Mouse (Mus musculus): ENCODE data around the gene Tmem82. TPM values are rescaled to one million over a fixed set of nuclear protein-coding genes. Genes with fewer than 3 reads are reported as not detected.
"Not testable (repeated sequence)": the region's sequence is repeated elsewhere in the genome, so short reads cannot be mapped to it uniquely, and the experiment has no call there.

Tmem82 gene
- polyA plus RNA-seq, 1 experiment from 2014 or later, result 0.12 TPM

- no peak overlapping the region for H3K27ac ChIP-seq (ENCODE audit: low read depth, low read length)
These were observed 47.6 kb downstream of the Tmem82 start for GRCm38 (mm10) chr4:141570821-141571220.

GRCm38 (mm10) chr4:141570004-141570403, 48.4 kb downstream of the Tmem82 start:
- Histone ChIP-seq H3K4me3 (ENCODE audit: low read depth, low read length) (no peak overlapping the region), H3K4me1 (ENCODE audit: control insufficient read depth, insufficient read depth, low read length) (no peaks in the 10 kb centered on the region), H3K9ac (replicated peaks; ENCODE audit: low read depth, low read length) (no peak overlapping the region), H3K4me2 (ENCODE audit: low read depth, low read length) (no peak overlapping the region), H3K9me3 (ENCODE audit: control insufficient read depth, low read length) (no peaks in the 10 kb centered on the region), H3K27ac (ENCODE audit: low read depth, low read length) (no peak overlapping the region), H3K27me3 (ENCODE audit: control insufficient read depth, insufficient read depth, low read length) (no peaks in the 10 kb centered on the region), H3K36me3 (ENCODE audit: control insufficient read depth, insufficient read depth, low read length) (no peaks in the 10 kb centered on the region)
- 61% methylated on average over 6 of the region's 6 CpGs for WGBS
- no peak for ATAC-seq (ENCODE audit: low read depth)

More at GRCm38 (mm10) chr4:141570821-141571220, 47.6 kb downstream of the Tmem82 start:
- Histone ChIP-seq H3K27me3 (ENCODE audit: control insufficient read depth, insufficient read depth, low read length) (no peaks in the 10 kb centered on the region), H3K9ac (replicated peaks; ENCODE audit: low read depth, low read length) (no peak overlapping the region), H3K4me3 (ENCODE audit: low read depth, low read length) (no peak overlapping the region), H3K4me2 (ENCODE audit: low read depth, low read length) (no peak overlapping the region), H3K4me1 (ENCODE audit: control insufficient read depth, insufficient read depth, low read length) (no peaks in the 10 kb centered on the region), H3K9me3 (ENCODE audit: control insufficient read depth, low read length) (no peaks in the 10 kb centered on the region), H3K36me3 (ENCODE audit: control insufficient read depth, insufficient read depth, low read length) (no peaks in the 10 kb centered on the region)
- 79% methylated on average over 1 of the region's 1 CpGs for WGBS
- no peak for ATAC-seq (ENCODE audit: low read depth)

- WGBS, result 92% methylated on average over 5 of the region's 5 CpGs
These were observed 49.5 kb downstream of the Tmem82 start for GRCm38 (mm10) chr4:141568966-141569365.

GRCm38 (mm10) chr4:141567174-141567573, 51.3 kb downstream of the Tmem82 start:
- H3K27me3 ChIP-seq (ENCODE audit: control insufficient read depth, insufficient read depth, low read length); H3K4me2 ChIP-seq (ENCODE audit: low read depth, low read length); H3K36me3 ChIP-seq (ENCODE audit: control insufficient read depth, insufficient read depth, low read length); H3K9ac ChIP-seq (replicated peaks; ENCODE audit: low read depth, low read length); H3K4me3 ChIP-seq (ENCODE audit: low read depth, low read length); H3K9me3 ChIP-seq (ENCODE audit: control insufficient read depth, low read length); H3K27ac ChIP-seq (ENCODE audit: low read depth, low read length); ATAC-seq (ENCODE audit: low read depth); H3K4me1 ChIP-seq (ENCODE audit: control insufficient read depth, insufficient read depth, low read length): not testable (repeated sequence)
- WGBS, result 92% methylated on average over 7 of the region's 7 CpGs

More at GRCm38 (mm10) chr4:141568966-141569365, 49.5 kb downstream of the Tmem82 start:
- H3K9me3 ChIP-seq (ENCODE audit: control insufficient read depth, low read length), result no peaks in the 10 kb centered on the region
- ATAC-seq (ENCODE audit: low read depth), result no peak
- no peaks in the 10 kb centered on the region for H3K4me1 ChIP-seq (ENCODE audit: control insufficient read depth, insufficient read depth, low read length)
- no peak overlapping the region for H3K27ac ChIP-seq (ENCODE audit: low read depth, low read length)
- no peak overlapping the region for H3K4me2 ChIP-seq (ENCODE audit: low read depth, low read length)
- no peak overlapping the region for H3K4me3 ChIP-seq (ENCODE audit: low read depth, low read length)
- H3K36me3 ChIP-seq (ENCODE audit: control insufficient read depth, insufficient read depth, low read length), result no peaks in the 10 kb centered on the region
- H3K27me3 ChIP-seq (ENCODE audit: control insufficient read depth, insufficient read depth, low read length), result no peaks in the 10 kb centered on the region
- no peak overlapping the region for H3K9ac ChIP-seq (replicated peaks; ENCODE audit: low read depth, low read length)

GRCm38 (mm10) chr4:141566187-141566586, 52.2 kb downstream of the Tmem82 start:
- H3K4me1 ChIP-seq (ENCODE audit: control insufficient read depth, insufficient read depth, low read length), result no peaks in the 10 kb centered on the region
- no peaks in the 10 kb centered on the region for H3K27me3 ChIP-seq (ENCODE audit: control insufficient read depth, insufficient read depth, low read length)
- H3K36me3 ChIP-seq (ENCODE audit: control insufficient read depth, insufficient read depth, low read length), result no peaks in the 10 kb centered on the region
- no peaks in the 10 kb centered on the region for H3K9me3 ChIP-seq (ENCODE audit: control insufficient read depth, low read length)
- no peak overlapping the region for H3K4me2 ChIP-seq (ENCODE audit: low read depth, low read length)
- H3K9ac ChIP-seq (replicated peaks; ENCODE audit: low read depth, low read length), result no peak overlapping the region
- whole genome bisulfite sequencing, result 92% methylated on average over 6 of the region's 6 CpGs
- no peak overlapping the region for H3K27ac ChIP-seq (ENCODE audit: low read depth, low read length)
- no peak for ATAC-seq (ENCODE audit: low read depth)
- H3K4me3 ChIP-seq (ENCODE audit: low read depth, low read length), result no peak overlapping the region

- no peak overlapping the region for H3K4me3 ChIP-seq (ENCODE audit: low read depth, low read length)
- H3K36me3 ChIP-seq (ENCODE audit: control insufficient read depth, insufficient read depth, low read length), result no peaks in the 10 kb centered on the region
- H3K4me2 ChIP-seq (ENCODE audit: low read depth, low read length), result no peak overlapping the region
- no peak overlapping the region for H3K27ac ChIP-seq (ENCODE audit: low read depth, low read length)
- no peaks in the 10 kb centered on the region for H3K4me1 ChIP-seq (ENCODE audit: control insufficient read depth, insufficient read depth, low read length)
- H3K9me3 ChIP-seq (ENCODE audit: control insufficient read depth, low read length), result no peaks in the 10 kb centered on the region
- 40% methylated on average over 7 of the region's 7 CpGs for WGBS
- no peaks in the 10 kb centered on the region for H3K27me3 ChIP-seq (ENCODE audit: control insufficient read depth, insufficient read depth, low read length)
- H3K9ac ChIP-seq (replicated peaks; ENCODE audit: low read depth, low read length), result no peak overlapping the region
- no peak for ATAC-seq (ENCODE audit: low read depth)
These were observed 53.1 kb downstream of the Tmem82 start for GRCm38 (mm10) chr4:141565325-141565724.

GRCm38 (mm10) chr4:141564660-141565059, 53.8 kb downstream of the Tmem82 start:
- no peak overlapping the region for H3K4me3 ChIP-seq (ENCODE audit: low read depth, low read length)
- H3K9me3 ChIP-seq (ENCODE audit: control insufficient read depth, low read length), result no peaks in the 10 kb centered on the region
- H3K4me2 ChIP-seq (ENCODE audit: low read depth, low read length), result no peak overlapping the region
- 77% methylated on average over 3 of the region's 3 CpGs for WGBS
- H3K36me3 ChIP-seq (ENCODE audit: control insufficient read depth, insufficient read depth, low read length), result no peaks in the 10 kb centered on the region
- no peaks in the 10 kb centered on the region for H3K4me1 ChIP-seq (ENCODE audit: control insufficient read depth, insufficient read depth, low read length)
- no peak overlapping the region for H3K27ac ChIP-seq (ENCODE audit: low read depth, low read length)
- H3K27me3 ChIP-seq (ENCODE audit: control insufficient read depth, insufficient read depth, low read length), result no peaks in the 10 kb centered on the region
- no peak for ATAC-seq (ENCODE audit: low read depth)
- no peak overlapping the region for H3K9ac ChIP-seq (replicated peaks; ENCODE audit: low read depth, low read length)

- Histone ChIP-seq H3K4me2 (ENCODE audit: low read depth, low read length) (no peak overlapping the region), H3K36me3 (ENCODE audit: control insufficient read depth, insufficient read depth, low read length) (no peaks in the 10 kb centered on the region), H3K4me3 (ENCODE audit: low read depth, low read length) (no peak overlapping the region), H3K27ac (ENCODE audit: low read depth, low read length) (no peak overlapping the region), H3K27me3 (ENCODE audit: control insufficient read depth, insufficient read depth, low read length) (no peaks in the 10 kb centered on the region), H3K4me1 (ENCODE audit: control insufficient read depth, insufficient read depth, low read length) (no peaks in the 10 kb centered on the region), H3K9me3 (ENCODE audit: control insufficient read depth, low read length) (no peaks in the 10 kb centered on the region), H3K9ac (replicated peaks; ENCODE audit: low read depth, low read length) (no peak overlapping the region)
- 94% methylated on average over 4 of the region's 4 CpGs for WGBS
- ATAC-seq (ENCODE audit: low read depth), result no peak
These were observed 54.2 kb downstream of the Tmem82 start for GRCm38 (mm10) chr4:141564209-141564608.

Data from neural tube, embryonic 14.5 days (tissue).